15 mouse cellular contexts compared by ENCODE assay signal in the genomic region with DNA sequence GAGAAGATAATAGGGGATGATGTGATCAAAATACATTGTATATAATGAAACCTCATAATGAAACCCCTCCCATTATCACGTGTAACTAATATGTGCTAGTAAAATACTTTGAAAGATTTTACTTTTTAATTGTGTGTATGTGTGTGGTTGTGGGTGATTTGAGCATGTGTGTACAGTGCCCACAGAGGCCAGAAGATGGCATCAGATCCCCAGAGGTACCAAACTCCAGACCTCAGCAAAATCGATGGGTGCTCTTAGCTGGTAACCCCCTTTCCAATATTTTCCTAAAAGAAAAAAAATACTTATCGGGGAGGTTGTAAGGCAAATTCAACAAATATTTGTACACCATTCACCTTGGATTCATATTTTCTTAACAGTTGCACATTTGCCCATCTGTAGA. TPM values are rescaled to one million over a fixed set of nuclear protein-coding genes. Genes with fewer than 3 reads are reported as not detected.
DNase-seq lines count a peak whose midpoint lies in the region; ATAC-seq and TF ChIP-seq lines count a peak whose summit lies in the region.
"Had no signal": no experiment of that assay in that cellular context is flagged by ENCODE, and none has a peak within 500 bp of the region (broad histone marks: within the 10 kb centered on the region; RNA-seq: fewer than 3 reads in every experiment).

No protein-coding gene starts in this region.

- ATAC-seq in hindbrain, postnatal 0 days: no peak
- ATAC-seq in hindbrain, embryonic 13.5 days (ENCODE audit: low FRiP score): no peak
- ATAC-seq in liver, postnatal 0 days: no peak
- ATAC-seq in liver, embryonic 11.5 days (replicated peaks; ENCODE audit: low FRiP score): no peak
- no peak for ATAC-seq in Patski

- CTCF ChIA-PET in Patski (lab: Charles Lee): interaction anchor here (1.8 kb wide), 1 partner anchor 11 kb away, joined by 6 read pairs; no protein-coding TSS in a partner anchor

- peak; percentile 59 for TF ChIP-seq RAD21 in CH12.LX (IDR thresholded peaks at IDR 0.05; ENCODE audit: low read depth, low read length)

- no peaks in the 10 kb centered on the region for H3K36me3 ChIP-seq in hindbrain, postnatal 0 days (ENCODE audit: insufficient read depth, low read length)
- no peaks in the 10 kb centered on the region for H3K36me3 ChIP-seq in hindbrain, embryonic 13.5 days
- no peaks in the 10 kb centered on the region for H3K36me3 ChIP-seq in liver, postnatal 0 days (replicated peaks; ENCODE audit: insufficient read depth, low read length)
- no peaks in the 10 kb centered on the region for H3K36me3 ChIP-seq in liver, embryonic 11.5 days (ENCODE audit: control insufficient read depth, insufficient read depth, low read length)
- no peaks in the 10 kb centered on the region for H3K36me3 ChIP-seq in CH12.LX (replicated peaks in 1 of 2; ENCODE audit: control insufficient read depth in 1 of 2, insufficient read depth in 1 of 2, low read length in 1 of 2)
- H3K36me3 ChIP-seq: liver, embryonic 13.5 days; midbrain, embryonic 12.5 days had no signal

- H3K4me2 ChIP-seq in hindbrain, postnatal 0 days (ENCODE audit: low read depth, low read length): no peak overlapping the region
- no peak overlapping the region for H3K4me2 ChIP-seq in hindbrain, embryonic 13.5 days
- no peak overlapping the region for H3K4me2 ChIP-seq in liver, postnatal 0 days (ENCODE audit: low read depth, low read length)
- H3K4me2 ChIP-seq in liver, embryonic 11.5 days: no peak overlapping the region
- H3K4me2 ChIP-seq in CH12.LX (ENCODE audit: insufficient read depth, low read depth, poor library complexity, severe bottlenecking): no peak overlapping the region
- H3K4me2 ChIP-seq: hindbrain, embryonic 14.5 days; liver, embryonic 13.5 days; midbrain, embryonic 12.5 days had no signal

- dilution Hi-C loops in CH12.LX (cut with MboI; ENCODE audit: extremely low pct_ligation_motif_present, extremely low pct_unique_long_range_greater_than_20kb, low sequenced_read_pairs): no loop called here

- in situ Hi-C loops in CH12.LX (cut with MboI; ENCODE audit: low pct_ligation_motif_present, low pct_unique_long_range_greater_than_20kb, low sequenced_read_pairs) (loop anchor here (25.0 kb wide), 2 partner anchors 258 to 858 kb away; no protein-coding TSS in a partner anchor), Patski (cut with MboI; ENCODE audit: low pct_unique_long_range_greater_than_20kb) (no loop called here)

- H3K4me3 ChIP-seq in hindbrain, postnatal 0 days (ENCODE audit: low read length): no peak overlapping the region
- H3K4me3 ChIP-seq in hindbrain, embryonic 13.5 days: no peak overlapping the region
- H3K4me3 ChIP-seq in liver, postnatal 0 days (ENCODE audit: low read depth, low read length): no peak overlapping the region
- H3K4me3 ChIP-seq in liver, embryonic 11.5 days (ENCODE audit: low read depth, low read length): no peak overlapping the region
- H3K4me3 ChIP-seq in CH12.LX (replicated peaks in 1 of 3; ENCODE audit: low read depth in 2 of 3, low read length in 2 of 3, poor library complexity in 1 of 3): no peak overlapping the region
- H3K4me3 ChIP-seq: liver, embryonic 13.5 days; midbrain, embryonic 12.5 days had no signal

- DNase-seq in hindbrain, postnatal 0 days (ENCODE audit: low spot score): no peak
- no peak for DNase-seq in liver, postnatal 0 days
- DNase-seq in liver, embryonic 11.5 days (ENCODE audit: low spot score): no peak
- DNase-seq in CH12.LX (ENCODE audit: extremely low read depth) (no peak), Patski (ENCODE audit: low read depth, low spot score) (no peak)
- DNase-seq in testis, postnatal 14 days (ENCODE audit: low spot score): no peak
- no peak for DNase-seq in left cerebral cortex, postnatal 10 days (ENCODE audit: extremely low spot score in 1 of 2, low spot score in 2 of 2)
- DNase-seq: adrenal gland, adult 2 months; cerebellum, adult 8-10 months; liver, embryonic 13.5 days; lung, postnatal 14 days; right cerebral cortex, adult 18-20 months had no signal

- H3K79me2 ChIP-seq in CH12.LX (replicated peaks; ENCODE audit: control insufficient read depth, extremely low read depth, insufficient read depth, poor library complexity, severe bottlenecking): no peaks in the 10 kb centered on the region

- H3K27me3 ChIP-seq in hindbrain, postnatal 0 days (ENCODE audit: insufficient read depth, low read length): no peaks in the 10 kb centered on the region
- H3K27me3 ChIP-seq in hindbrain, embryonic 13.5 days: no peaks in the 10 kb centered on the region
- H3K27me3 ChIP-seq in liver, postnatal 0 days (ENCODE audit: insufficient read depth, low read length): peaks cover 3% of the 10 kb centered on the region; the same call in 1 of the 2 replicates
- no peaks in the 10 kb centered on the region; the same call in 1 of the 2 replicates for H3K27me3 ChIP-seq in liver, embryonic 11.5 days (replicated peaks; ENCODE audit: control insufficient read depth, insufficient read depth, low read length)
- H3K27me3 ChIP-seq in CH12.LX (replicated peaks) (no peaks in the 10 kb centered on the region), Patski (peaks cover 5% of the 10 kb centered on the region)
- H3K27me3 ChIP-seq: liver, embryonic 13.5 days had no signal

- POLR2A ChIA-PET in Patski (lab: Charles Lee): no interaction called here

- WGBS in hindbrain, postnatal 0 days: 71% methylated on average over 3 of the region's 3 CpGs
- 78% methylated on average over 3 of the region's 3 CpGs for WGBS in hindbrain, embryonic 13.5 days
- 58% methylated on average over 3 of the region's 3 CpGs for WGBS in liver, postnatal 0 days (ENCODE audit: insufficient replicate concordance)
- 61% methylated on average over 3 of the region's 3 CpGs for WGBS in liver, embryonic 11.5 days

- intact Hi-C loops in left cerebral cortex, postnatal 10 days (cut with DNase I): no loop called here

- no peak overlapping the region for H3K9ac ChIP-seq in hindbrain, postnatal 0 days (replicated peaks; ENCODE audit: low read length)
- no peak overlapping the region for H3K9ac ChIP-seq in hindbrain, embryonic 13.5 days
- H3K9ac ChIP-seq in liver, postnatal 0 days (replicated peaks): no peak overlapping the region
- no peak overlapping the region for H3K9ac ChIP-seq in liver, embryonic 11.5 days (ENCODE audit: low read depth, low read length)
- H3K9ac ChIP-seq in CH12.LX (ENCODE audit: insufficient read depth, low read depth): no peak overlapping the region
- H3K9ac ChIP-seq: hindbrain, embryonic 14.5 days; liver, embryonic 13.5 days; midbrain, embryonic 12.5 days had no signal

- TF ChIP-seq CTCF in hindbrain, postnatal 0 days (IDR thresholded peaks at IDR 0.05; ENCODE audit: low read depth): peak; percentile 49
- peak; percentile 38 for TF ChIP-seq CTCF in liver, postnatal 0 days (IDR thresholded peaks at IDR 0.05; ENCODE audit: low read depth)
- peak in 1 of 2 experiments; percentile 58; a peak in 2 of 4 replicates for TF ChIP-seq CTCF in CH12.LX (conservative IDR thresholded peaks at IDR 0.05 in 1 of 2, IDR thresholded peaks at IDR 0.05 in 1 of 2; ENCODE audit: low read depth in 2 of 2, low read length in 2 of 2)
- TF ChIP-seq CTCF in Patski (IDR thresholded peaks at IDR 0.05): peak; percentile 46

- no peak for TF ChIP-seq POLR2A in CH12.LX (IDR thresholded peaks at IDR 0.05; ENCODE audit: low read depth, low read length)

- H3K27ac ChIP-seq in hindbrain, postnatal 0 days: no peak overlapping the region
- H3K27ac ChIP-seq in hindbrain, embryonic 13.5 days: no peak overlapping the region
- H3K27ac ChIP-seq in liver, postnatal 0 days (ENCODE audit: low read depth): no peak overlapping the region
- H3K27ac ChIP-seq in liver, embryonic 11.5 days (ENCODE audit: low read depth, low read length): no peak overlapping the region
- H3K27ac ChIP-seq in CH12.LX (ENCODE audit: insufficient read depth, low read depth): no peak overlapping the region
- H3K27ac ChIP-seq: hindbrain, embryonic 14.5 days; liver, embryonic 13.5 days; midbrain, embryonic 12.5 days had no signal

- no peak for TF ChIP-seq EP300 in liver, postnatal 0 days (IDR thresholded peaks at IDR 0.05; ENCODE audit: low read depth)
- no peak for TF ChIP-seq EP300 in CH12.LX (IDR thresholded peaks at IDR 0.05; ENCODE audit: low read length)

- H3K4me1 ChIP-seq in hindbrain, postnatal 0 days (ENCODE audit: insufficient read depth, low read length): no peaks in the 10 kb centered on the region
- H3K4me1 ChIP-seq in hindbrain, embryonic 13.5 days (replicated peaks): no peaks in the 10 kb centered on the region
- no peaks in the 10 kb centered on the region for H3K4me1 ChIP-seq in liver, postnatal 0 days (ENCODE audit: insufficient read depth)
- H3K4me1 ChIP-seq in liver, embryonic 11.5 days (replicated peaks; ENCODE audit: control insufficient read depth, insufficient read depth, low read length): no peaks in the 10 kb centered on the region
- H3K4me1 ChIP-seq in CH12.LX (ENCODE audit: control insufficient read depth in 1 of 2, insufficient read depth in 2 of 2): no peaks in the 10 kb centered on the region
- H3K4me1 ChIP-seq: liver, embryonic 13.5 days; midbrain, embryonic 12.5 days had no signal

- no peaks in the 10 kb centered on the region for H3K9me3 ChIP-seq in hindbrain, postnatal 0 days (ENCODE audit: low read length)
- H3K9me3 ChIP-seq in hindbrain, embryonic 13.5 days: no peaks in the 10 kb centered on the region
- no peaks in the 10 kb centered on the region for H3K9me3 ChIP-seq in liver, postnatal 0 days (ENCODE audit: low read length)
- no peaks in the 10 kb centered on the region for H3K9me3 ChIP-seq in liver, embryonic 11.5 days (ENCODE audit: control insufficient read depth, low read length)
- H3K9me3 ChIP-seq in CH12.LX (replicated peaks; ENCODE audit: low read length): no peaks in the 10 kb centered on the region
- H3K9me3 ChIP-seq: liver, embryonic 13.5 days; midbrain, embryonic 12.5 days had no signal

TF ChIP-seq in CH12.LX, 34 proteins besides CTCF, POLR2A, EP300 and RAD21:
- no peak for TF ChIP-seq NELFE (IDR thresholded peaks at IDR 0.05; ENCODE audit: low read depth, low read length)
- TF ChIP-seq MAFK (IDR thresholded peaks at IDR 0.05; ENCODE audit: insufficient replicate concordance, low read length): peak; percentile 93
- TF ChIP-seq SMC3 (IDR thresholded peaks at IDR 0.05; ENCODE audit: low read depth, low read length): peak; percentile 49

RNA-seq across cellular contexts. Expression of gene Pdha1, which starts 40.8 kb away (rescaled TPM):
- total RNA-seq in hindbrain, postnatal 0 days (2014; rRNA removed): 145 and 150 TPM in 2 replicates
- polyA plus RNA-seq in hindbrain, postnatal 0 days (2015; fragmentation: Nextera tagmentation; extraction: Ambion mirVana): 201 and 207 TPM in 2 replicates
- 106 and 108 TPM in 2 replicates for polyA plus RNA-seq in hindbrain, embryonic 13.5 days (2015; fragmentation: Nextera tagmentation; extraction: Ambion mirVana)
- 45.5 and 49.3 TPM in 2 replicates for polyA plus RNA-seq in liver, postnatal 0 days (2015; fragmentation: Nextera tagmentation; extraction: Ambion mirVana)
- polyA plus RNA-seq in liver, embryonic 11.5 days (2014; fragmentation: Nextera tagmentation; extraction: Ambion mirVana): 117 and 127 TPM in 2 replicates
- total RNA-seq in CH12.LX (2012; rRNA removed): 99.5 and 114 TPM in 2 replicates
- 153 and 154 TPM in 2 replicates for total RNA-seq in CH12.LX (2014; rRNA removed)
- 112 and 120 TPM in 2 replicates for polyA plus RNA-seq in CH12.LX (2012; ENCODE audit: insufficient read length, low read depth)
- polyA plus RNA-seq in Patski (2021): 240 TPM
- 100 to 1,000 TPM; 303 to 324 TPM for total RNA-seq in left cerebral cortex, postnatal 10 days (2021)
